Mouse (Mus musculus): ENCODE results near the gene Usp47.
A peak's percentile ranks its signal among the peaks of the same experiment; 100 is the strongest.

Usp47 gene

DNA sequence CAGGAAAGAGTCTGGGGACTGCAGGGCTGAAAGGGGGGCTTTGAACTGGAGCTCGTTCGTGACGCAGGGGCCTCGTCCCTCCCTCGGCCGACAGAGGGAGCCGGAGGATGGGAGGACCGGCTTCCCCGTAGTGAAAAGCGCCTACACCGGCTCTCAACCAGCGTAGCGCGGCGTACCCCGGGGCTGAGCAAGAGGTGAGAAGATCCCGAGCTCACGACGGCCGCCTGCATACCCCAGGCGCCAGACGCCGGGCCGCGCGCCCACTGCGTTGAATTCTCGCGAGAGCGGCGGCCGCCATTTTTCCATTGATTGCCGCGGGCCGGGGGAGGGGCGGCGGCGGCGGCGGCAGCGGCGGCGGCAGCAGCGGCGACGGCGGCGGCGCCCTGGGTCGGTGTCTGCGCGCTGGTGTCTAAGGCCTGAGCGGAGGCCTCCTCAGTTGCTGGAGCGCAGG lies at the start of gene Usp47:
Gene Usp47 (plus strand): TSS at position 355 of the 451 bp plus-strand sequence.
- DNase-seq = peak; percentile 87

DNA sequence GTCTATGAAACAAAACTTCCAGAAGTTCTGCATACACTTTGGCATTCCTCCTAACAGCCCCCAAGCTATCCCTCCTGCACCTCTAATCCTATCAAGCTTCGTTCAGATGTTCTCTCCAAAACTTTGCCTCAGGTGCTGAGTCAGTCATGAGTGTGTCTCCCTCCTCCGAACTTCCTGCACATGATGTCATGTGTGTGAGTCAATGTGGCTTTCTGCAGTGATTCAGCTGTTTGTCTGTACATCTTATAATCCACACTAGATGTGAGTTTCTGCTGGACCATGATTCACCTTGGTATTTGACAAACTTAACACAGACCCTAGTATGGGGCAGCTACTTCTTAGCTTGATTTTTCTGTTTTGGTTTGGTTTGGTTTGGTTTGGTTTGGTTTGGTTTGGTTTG lies 46.9 kb upstream of the Usp47 start:
- no peak for DNase-seq

DNA sequence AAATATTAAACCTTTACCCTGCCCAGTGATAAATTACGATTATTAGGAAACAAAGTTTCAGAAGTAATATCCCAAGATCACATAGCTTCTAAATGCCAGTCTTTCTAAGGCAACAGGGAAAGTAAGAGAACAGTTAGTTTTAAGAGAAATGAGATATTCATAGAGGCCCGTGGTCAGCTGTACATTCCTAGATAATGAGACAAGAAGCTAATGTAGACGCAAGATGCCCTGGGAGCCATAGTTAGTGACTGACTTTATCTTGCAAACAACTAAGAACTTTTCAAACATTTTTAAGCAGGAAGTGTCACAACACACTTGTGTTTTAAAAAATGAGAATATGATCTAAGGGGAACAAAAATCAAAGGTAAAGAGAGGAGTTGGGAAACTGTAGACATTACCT lies 45.4 kb upstream of the Usp47 start:
- no peak for DNase-seq

DNA sequence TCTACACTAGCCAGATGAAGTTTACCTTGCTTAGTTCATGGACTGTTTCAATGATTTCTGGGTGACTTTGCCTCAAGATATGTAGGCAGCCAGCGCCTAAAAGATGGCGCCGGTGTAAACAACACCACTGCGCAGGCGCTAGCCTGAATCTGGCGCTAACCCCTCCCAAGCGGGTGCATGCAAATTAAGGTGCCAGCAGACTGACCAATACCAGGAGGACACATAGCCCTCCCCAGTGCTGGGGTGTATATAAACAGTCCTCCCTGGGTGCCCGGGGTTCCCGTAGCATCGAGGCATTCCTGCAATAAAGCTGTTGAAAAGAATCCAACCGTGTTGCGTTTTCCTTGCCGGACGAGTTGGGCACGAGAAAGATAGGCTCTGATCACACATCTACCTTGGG lies 41.0 kb upstream of the Usp47 start:
- no peak for DNase-seq

DNA sequence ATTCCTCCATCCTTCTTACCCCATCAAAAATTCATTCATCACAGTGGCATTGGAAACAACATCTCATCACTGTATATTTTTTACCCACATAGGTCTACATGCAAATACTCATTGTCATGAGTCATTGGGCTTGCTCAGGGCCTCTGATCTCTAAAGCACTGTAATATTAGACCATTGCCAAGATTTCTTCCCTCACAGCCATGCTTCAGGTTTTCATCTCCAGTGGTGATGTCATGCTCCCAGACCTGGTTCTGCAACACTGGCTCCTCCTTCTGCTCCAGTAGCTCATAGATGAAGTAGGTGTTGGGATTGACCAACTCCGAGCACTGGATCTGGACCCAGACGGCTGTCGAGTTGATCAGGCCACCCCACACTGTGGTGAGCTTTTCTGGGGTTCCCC lies 38.8 kb upstream of the Usp47 start:
- no peak for DNase-seq

DNA sequence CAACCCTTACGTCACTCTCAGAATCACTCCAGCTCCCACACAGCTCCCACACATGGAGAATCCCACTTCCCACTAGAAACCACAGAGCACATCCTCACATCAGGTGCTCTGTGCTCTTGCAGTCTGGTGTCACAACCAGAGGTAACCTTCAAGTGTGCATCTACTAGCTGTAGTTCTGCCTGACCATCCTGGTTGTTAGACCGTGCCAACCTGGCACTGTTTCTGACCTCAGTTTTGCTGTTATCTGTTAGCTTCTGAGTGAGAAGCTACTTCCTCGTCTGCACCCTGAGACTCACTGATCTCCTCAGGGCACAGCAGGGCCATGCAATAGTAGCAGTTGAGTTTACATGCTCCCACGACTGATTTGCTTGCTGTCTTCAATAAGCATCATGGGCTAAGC lies 38.0 kb upstream of the Usp47 start:
- no peak for DNase-seq

DNA sequence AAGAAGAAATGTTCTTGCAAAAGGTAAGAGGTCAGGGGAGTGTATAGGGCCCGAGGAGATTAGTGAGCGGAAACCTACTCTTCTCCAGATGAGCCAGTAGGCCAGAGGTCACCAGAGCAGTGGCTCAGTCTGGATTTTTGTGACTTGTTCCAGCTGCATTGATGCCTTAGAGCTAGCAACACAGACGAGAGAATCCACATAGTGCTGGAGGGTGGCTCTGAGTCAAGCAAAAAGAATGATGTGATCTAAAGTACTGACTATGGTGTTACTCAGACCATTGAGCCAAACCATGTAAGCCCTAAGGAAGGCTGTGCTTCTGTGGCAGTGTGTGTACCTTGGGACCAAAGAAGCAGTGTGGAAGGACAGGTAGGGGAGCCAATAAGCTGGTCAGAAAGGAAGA lies 36.4 kb upstream of the Usp47 start:
- DNase-seq = no peak

DNA sequence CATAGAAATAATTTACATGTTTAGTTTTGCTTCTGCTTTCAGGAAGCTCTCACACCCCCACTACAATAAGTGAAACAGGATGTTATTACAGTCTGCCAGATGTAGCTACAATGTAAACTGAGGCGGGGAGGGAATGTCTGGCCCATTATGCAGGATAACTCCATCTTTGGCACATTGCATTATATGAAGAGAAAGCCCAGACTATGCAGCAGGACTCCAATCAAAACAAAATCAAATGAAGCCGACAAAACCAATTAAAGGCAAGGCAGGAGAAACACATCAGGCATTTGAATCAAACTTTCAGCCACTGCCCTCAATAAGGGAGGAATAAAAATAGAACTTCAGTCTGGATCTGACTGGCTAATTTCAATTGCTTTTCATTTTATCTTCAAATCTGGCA lies 25.9 kb upstream of the Usp47 start:
- DNase-seq = no peak

DNA sequence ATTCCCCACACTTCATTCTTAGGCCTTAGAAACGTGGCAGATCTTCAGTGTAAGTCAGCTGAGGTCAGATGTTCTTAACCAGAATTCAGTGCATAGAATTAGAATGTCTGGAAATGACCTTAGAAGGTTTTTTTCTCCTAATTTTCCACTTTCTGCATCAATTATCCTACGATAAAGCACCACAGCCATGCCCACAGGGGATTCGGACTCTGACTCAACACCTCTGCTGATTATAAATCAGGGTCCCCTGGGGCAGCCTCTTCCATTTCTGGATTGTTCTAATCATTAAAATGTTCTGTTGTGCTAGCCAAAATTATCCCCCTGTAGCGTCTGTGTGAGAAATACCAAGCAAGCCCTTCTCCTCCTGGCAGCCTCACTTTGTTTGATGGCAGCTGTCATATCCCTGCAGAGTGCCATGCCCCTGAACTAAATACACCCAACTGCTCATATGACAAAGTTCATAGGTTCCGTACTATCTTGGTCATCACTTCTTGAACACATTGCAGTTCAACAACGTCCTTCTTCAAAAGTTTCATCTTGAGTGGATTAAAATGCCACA lies 24.8 kb upstream of the Usp47 start:
- no peak for DNase-seq

DNA sequence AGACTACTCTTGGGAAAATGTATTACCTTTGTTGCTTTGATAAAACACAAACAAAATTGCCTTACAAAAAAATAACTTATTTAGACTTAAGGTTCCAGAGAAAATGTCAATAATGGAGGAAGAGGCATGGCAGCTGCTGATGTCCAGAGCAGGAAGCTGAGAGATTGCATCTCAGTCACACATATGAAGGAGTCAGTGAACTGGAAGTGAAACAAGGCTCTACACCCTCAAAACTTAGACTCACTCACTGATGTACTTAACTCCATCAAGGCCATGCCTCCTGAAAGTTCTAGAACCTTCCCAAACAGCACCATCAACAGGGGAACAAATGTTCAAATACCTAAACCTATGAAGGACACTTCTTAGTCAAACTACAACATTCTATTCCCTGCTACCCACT lies 23.9 kb upstream of the Usp47 start:
- DNase-seq = no peak

DNA sequence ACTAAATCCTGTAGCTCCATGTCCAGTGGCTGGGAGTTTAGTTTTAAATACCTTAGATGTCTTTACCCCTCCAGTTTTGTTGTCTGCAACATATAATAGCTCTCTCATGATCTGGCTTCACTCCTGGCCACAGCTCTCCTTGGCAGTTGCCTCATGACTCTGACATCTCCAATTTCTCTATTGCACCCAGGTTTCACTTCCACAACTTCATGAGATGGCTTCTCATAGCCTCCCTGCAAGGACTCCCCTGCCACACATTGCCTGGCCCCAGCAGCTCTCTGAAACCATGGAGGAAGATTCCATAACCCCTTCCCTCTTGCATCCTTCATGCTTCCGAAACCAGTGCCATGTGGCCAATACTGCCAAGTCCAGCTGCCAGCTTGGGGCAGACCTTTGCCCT lies 23.1 kb upstream of the Usp47 start:
- DNase-seq = no peak

DNA sequence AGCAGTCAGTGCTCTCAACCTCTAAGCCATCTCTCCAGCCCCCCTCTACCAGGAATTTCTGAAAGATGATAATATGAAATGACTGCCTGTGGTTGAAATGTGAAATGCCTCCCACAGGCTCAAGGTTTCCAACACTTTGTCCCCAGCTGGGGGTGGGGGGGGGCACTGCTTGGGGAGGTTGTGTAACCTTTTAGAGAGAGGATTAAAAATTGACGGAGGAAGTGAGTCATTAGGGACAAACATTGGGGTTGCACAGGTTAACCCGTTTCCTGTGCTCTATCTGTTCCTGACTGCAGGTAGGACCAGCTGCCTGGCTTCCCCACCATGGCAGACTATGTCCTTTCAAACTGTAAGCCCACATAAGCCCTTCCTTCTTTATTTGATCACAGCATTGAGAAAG lies 12.8 kb upstream of the Usp47 start:
- DNase-seq = no peak

DNA sequence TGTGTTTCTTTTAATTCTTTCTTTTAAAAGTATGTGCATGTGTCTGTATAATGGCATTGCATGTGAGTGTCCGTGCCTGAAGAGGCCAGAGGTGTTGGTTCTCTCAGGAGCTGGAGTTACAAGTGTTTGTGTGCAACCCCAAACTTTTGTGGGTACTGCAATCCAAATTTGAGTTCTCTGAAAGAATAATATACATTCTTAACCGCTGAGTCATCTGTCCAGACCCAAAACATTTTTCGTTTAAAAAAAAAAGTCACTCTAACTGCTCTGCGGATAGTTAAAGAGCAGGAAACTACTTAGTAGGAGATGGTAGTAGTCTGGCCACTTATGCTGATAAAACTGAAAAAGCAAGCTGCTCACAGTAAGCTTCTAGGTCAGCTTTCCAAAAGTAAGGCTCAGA lies 12.3 kb upstream of the Usp47 start:
- DNase-seq = no peak

DNA sequence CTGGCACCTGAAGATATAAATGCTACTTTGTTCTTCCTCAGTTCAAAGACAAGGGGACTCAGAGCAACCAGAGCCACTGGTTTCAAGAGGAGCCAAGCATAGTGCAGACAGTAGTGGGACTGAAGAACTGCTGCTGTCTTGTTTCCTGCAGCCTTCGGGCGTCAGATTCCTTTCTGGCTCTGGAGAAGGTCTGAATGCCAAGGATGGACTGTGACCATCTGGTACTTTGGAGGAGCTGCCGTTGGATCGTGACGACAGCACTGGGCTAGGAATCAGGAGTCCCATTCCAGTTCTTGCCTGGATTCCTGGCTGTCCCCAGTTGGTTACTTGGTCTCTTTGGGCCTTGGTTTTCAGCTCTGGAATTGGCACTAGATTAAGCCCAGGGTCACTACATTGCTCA lies 11.2 kb upstream of the Usp47 start:
- peak; percentile 73 for DNase-seq

DNA sequence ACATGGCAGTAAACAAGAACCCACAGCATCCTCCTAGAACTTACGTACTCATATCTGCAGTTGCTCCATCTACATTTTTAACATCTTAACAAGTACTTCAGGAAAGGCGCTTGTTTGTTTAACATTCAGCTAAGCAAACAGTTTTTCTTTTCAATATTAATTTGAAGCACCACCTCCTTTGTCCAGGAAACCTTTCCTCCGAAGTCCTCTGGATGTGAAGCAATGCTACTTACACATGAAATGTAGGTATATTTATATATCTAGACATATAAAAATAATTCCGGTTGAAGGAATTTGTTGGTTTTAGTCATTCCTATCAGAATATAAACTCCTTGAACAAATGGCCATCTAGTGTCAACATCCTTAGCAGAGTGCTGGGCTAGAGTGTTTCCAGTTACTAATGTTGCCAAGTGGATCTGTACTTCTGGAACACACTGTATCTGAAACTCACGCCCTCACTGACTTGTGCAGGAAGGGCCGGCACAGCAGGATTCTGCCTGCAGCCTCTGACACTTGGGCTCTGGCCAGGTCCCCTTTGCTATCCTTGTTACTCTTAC lies 10.6 kb upstream of the Usp47 start:
- peak; percentile 69 for DNase-seq

DNA sequence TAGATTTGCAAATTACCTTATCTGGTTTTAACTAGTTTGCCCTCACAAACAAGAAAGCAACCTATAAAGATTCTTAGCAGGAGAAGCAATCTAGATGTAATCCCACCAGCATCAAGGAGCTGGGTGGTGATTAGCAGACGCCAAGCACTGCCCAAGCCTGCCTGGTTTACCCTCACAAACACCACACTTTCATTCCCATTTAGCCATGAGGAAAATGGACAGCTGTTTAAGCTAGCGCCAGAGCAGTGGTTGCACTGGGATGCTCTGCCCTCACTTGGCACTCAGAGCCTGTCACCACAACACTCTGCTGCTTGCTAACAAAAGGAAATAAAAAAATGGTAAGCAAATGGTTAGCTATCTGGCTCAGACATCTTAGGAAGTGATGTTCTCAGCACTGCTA lies 9.2 kb upstream of the Usp47 start:
- DNase-seq = no peak

DNA sequence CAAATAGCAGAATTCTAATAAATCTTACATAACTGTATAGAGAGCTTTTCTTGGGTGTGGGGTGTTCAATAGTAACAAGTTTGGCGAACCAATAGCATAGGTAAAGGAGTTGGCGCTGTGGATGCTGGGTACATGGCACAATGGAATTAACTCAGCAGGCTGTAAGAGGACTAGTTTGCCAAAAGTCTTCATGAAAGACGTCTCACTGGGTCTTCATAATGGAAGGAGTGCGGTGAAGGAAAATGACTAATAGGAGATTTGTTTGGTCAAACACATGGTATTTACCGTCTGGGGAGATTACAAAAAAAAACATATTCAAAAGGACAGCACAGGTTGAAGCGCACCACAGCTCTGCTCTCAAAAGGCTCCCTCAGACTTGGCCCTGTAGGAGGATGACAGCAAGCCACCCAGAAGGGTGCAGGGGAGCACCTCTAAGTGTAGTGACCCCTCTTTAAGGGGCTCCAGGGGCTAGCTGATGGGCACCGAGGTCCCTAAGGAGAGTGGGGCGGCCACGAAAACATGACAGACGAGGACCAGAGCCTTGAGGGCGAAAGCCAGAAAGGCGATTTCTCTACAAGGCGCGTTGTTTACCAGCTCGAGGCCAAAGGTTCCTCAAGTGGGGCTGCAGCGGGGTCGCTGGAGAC lies 676 bp upstream of the Usp47 start:
- no peak for DNase-seq

DNA sequence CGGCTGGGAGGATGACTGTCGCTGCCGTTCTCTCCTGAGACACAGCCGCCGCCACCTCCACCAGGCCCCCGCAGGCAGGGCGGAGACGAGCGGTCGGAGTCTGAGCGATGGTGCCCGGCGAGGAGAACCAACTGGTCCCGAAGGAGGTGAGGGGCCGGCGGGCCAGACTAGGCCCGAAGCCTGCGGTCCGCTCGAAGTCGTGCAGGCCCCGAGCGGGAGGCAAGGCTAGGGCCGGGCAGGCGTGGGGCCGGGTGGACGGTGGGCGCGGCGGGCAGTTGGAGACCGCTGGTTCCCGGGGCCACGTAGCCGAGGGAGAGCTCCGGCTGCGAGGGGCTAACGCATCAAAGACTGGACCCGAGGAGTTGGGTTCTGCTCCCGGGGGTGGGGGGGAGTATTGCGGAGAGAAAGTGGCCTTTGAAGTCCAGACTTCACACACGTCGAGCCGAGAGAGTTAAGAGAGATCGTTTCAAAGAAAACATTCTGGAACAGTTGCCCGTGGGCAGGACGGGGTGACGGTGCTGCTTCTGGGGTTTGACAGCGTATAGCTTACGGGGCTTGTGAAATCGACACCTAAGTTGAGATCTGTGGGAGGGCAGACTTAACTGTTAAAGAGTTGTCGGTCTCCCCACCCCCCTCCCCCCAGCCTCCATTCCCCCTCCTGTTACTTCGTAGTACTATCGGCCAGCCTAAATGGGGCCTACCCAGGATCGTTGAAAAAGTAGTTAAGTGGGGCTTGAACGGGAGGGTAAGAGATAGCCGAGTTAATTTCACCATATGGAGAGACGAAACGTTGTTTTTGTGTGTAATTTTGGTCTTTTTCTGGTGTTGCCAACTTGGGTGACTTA lies 519 bp downstream of the Usp47 start:
- DNase-seq = peak; percentile 43

DNA sequence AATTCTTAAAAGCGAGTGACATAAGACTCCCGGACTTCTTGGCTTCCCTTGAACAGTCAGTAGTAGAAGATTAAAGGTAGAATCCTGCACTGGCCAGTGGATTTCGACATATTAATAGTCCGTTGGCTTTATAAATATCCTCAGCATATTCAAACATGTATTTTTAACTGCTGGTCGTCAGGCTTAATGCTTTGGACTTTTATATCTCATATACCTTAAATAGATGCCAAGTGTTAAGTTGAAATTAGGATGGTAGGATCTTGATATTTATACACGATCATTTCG lies 1.1 kb downstream of the Usp47 start:
- DNase-seq = no peak

DNA sequence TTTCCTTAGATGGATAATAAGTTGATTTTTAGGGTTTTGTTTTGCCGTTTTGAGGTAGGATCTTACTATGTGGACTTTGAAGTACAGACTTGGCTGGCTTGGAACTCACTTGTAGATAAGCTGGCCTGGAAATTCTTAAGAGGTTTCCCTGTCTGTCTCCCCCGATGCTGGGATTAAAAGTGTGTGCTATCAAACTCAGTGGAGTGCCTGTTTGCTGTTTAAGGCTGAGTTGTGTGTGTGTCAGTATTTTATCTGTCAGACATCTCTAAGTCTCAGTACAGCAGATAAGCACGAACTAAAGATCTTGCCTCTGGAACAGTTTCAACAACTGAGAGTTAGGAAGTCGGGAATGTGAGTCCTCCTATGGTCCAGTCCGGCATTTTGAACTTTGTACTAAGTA lies 1.6 kb downstream of the Usp47 start:
- no peak for DNase-seq

DNA sequence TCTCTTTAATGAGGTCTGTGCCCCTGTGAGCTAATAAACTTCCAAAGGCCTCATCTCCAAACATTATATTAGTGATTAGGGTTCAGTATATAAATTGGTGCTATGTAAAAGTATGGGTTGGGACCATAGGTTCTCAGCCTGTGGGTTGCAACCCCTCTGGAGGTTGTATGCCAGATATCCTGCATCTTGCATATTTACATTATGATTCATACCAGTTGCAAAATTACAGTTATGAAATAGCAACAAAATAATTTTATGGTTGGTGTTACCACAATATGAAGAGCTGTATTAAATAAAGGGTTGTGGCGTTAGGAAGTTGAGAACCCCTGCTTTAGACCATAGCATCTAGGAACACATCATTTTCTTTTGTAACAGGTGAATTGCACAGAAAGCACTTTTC lies 7.3 kb downstream of the Usp47 start:
- no peak for DNase-seq

DNA sequence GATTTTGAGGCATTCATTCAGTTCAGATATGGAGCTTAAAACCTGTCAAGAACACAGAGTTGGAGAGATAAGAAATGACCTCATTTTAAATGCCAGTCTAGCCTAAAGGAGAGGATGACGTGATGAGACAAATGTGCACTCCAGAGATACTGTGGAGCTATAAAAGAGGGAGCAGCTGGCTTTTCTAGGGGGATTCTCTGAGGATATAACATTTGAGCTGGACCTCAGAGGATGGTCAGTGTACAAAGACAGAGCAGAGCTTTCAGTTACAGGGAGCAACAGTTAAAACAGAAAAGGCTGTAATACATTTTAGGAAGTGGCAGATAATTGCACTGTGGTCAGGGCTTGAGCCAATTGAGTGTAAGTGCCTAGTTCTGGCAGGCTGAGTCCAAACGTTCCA lies 12.5 kb downstream of the Usp47 start:
- DNase-seq = peak; percentile 42

DNA sequence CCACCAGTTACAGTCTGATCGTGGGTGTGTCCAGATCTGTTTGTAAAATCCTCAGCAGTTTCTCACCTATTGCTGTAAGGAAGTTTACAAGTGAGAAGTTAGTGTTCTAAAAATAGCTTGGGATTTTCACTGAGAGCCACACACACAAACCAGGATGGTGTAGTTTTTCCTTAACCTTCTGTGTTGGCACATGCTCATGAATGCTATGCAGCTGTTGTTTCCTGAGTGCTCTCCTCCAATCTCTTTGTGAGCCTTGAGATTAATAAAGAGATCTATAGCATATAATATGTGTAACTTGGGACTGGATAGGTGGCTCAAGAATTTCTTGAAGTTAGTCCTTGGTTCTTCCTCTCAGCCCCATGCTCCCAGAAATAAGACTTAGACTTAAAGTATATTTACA lies 13.3 kb downstream of the Usp47 start:
- no peak for DNase-seq

DNA sequence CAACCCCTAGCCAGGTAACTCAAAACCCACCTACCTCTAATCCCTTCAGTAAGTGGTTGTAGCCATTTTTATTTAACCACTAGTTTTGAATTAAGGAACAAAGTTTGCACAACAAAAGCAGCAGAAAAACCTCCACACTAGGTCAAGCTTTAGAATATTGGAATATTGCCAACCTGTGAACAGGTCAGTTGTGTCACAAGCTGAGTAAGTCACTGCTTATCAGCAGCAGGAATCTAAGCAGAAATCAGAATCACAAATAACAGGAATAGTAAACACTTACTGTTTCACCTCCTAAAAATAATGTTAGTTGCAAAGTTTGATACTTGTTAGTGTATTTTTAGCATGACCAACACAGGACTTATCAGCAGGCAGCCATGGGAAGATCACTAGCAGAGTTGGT lies 17.0 kb downstream of the Usp47 start:
- no peak for DNase-seq
